Mouse (Mus musculus) megakaryocyte, adult 5-6 weeks (primary cell): ENCODE measurements at regions not wholly inside any gene's neighbourhood (a gene's known extent, or its start where the extent isn't known, plus 50 kb on each side); places are given as distances from the start of the nearest gene placed in this dataset.

Experiments used
- ATAC-seq: 2 replicates; pipeline ENCODE4 v1.8.0; 2016; ENCODE audit warnings: mild to moderate bottlenecking, inconsistent platforms; ENCODE audit not compliant: poor library complexity, severe bottlenecking

GRCm38 (mm10) chr9:78881307-78881790, 266.0 kb downstream of the Cd109 start:
- ATAC-seq = no peak

- ATAC-seq = no peak
These were observed 287.9 kb downstream of the Cd109 start for GRCm38 (mm10) chr9:78903211-78903610.

- ATAC-seq = no peak
These were observed 302.0 kb downstream of the Cd109 start for GRCm38 (mm10) chr9:78917336-78917735.

GRCm38 (mm10) chr9:78925977-78926593, 310.7 kb downstream of the Cd109 start:
- ATAC-seq = no peak

- ATAC-seq = no peak
These were observed 326.3 kb downstream of the Cd109 start for GRCm38 (mm10) chr9:78941648-78942047.

- no peak for ATAC-seq
These were observed 349.5 kb downstream of the Cd109 start for GRCm38 (mm10) chr9:78964813-78965212.

GRCm38 (mm10) chr9:78965226-78965950, 350.0 kb downstream of the Cd109 start:
- no peak for ATAC-seq

GRCm38 (mm10) chr9:78971731-78972130, 356.4 kb downstream of the Cd109 start:
- ATAC-seq = no peak

GRCm38 (mm10) chr9:78983734-78984133, 368.4 kb downstream of the Cd109 start:
- no peak for ATAC-seq

GRCm38 (mm10) chr9:78985184-78985864, 370.0 kb downstream of the Cd109 start:
- no peak for ATAC-seq

GRCm38 (mm10) chr9:78991310-78991709, 376.0 kb downstream of the Cd109 start:
- ATAC-seq = no peak

GRCm38 (mm10) chr9:79001081-79001480, 385.7 kb downstream of the Cd109 start:
- no peak for ATAC-seq

- no peak for ATAC-seq
These were observed 386.6 kb downstream of the Cd109 start for GRCm38 (mm10) chr9:79001930-79002329.

- ATAC-seq = no peak
These were observed 389.1 kb downstream of the Cd109 start for GRCm38 (mm10) chr9:79004296-79004980.

GRCm38 (mm10) chr9:79022291-79022690, 406.9 kb downstream of the Cd109 start:
- ATAC-seq = no peak

- no peak for ATAC-seq
These were observed 412.9 kb downstream of the Cd109 start for GRCm38 (mm10) chr9:79028234-79028633.

- ATAC-seq = no peak
These were observed 414.1 kb downstream of the Cd109 start for GRCm38 (mm10) chr9:79029456-79029855.

GRCm38 (mm10) chr9:79035677-79036076, 420.3 kb downstream of the Cd109 start:
- no peak for ATAC-seq

GRCm38 (mm10) chr9:79037054-79037453, 421.7 kb downstream of the Cd109 start:
- no peak for ATAC-seq

GRCm38 (mm10) chr9:79038971-79039370, 423.6 kb downstream of the Cd109 start:
- no peak for ATAC-seq

GRCm38 (mm10) chr9:79044344-79044743, 429.0 kb downstream of the Cd109 start:
- ATAC-seq = no peak
